Mouse (Mus musculus) frontal cortex, postnatal 10 days (tissue): ENCODE data around the gene Pmepa1.
A peak's percentile ranks its signal among the peaks of the same experiment; 100 is the strongest.

Experiments
- DNase-seq, 2 experiments: peaks; one replicate each; pipeline ENCODE4 v3.0.0; 2022; ENCODE audit warnings: low spot score in 2 of 2, mixed read lengths in 1 of 2

Gene Pmepa1

DNA sequence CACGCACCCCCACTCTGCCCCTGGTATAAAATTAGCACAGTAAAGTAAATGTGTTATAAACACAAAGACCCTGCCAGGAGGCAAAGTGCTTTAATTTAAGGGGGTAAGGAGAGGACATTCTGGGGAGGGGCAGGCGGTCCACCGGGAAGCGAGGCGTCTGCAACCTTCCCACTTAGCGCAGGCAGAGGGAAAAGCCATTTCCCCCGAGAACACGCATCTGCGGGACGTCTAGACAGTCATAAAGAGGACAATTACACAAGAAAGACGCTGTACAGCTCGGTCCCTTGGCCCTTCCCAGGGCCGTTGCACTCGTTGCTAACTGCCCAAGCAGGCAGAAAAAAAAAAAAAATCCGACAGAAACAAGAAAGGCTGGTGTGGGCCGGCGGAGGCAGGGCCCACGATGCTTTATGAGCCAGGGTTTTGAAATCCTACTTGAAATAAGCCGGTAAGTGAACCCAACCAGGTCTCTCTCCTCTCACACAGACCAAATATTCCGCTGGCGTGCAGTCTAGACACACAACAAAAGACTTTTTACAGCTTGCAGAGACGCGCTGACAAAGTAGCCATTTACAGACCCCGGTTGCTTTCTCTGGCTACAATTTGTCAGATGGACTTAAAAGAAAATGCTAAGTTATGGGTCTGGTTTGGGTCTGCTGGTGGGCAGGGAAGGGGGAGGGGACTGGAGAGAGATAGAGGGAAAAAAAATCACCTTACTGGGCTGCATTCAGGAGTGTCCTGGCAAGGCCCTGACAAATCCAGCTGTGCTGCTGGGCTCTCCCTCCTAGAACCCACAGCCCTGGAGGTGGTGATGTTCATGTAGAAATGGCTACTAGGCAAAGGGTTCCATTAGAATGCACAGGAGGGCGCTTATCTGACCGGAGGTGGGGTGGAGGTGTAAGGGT lies 22.3 kb downstream of the Pmepa1 start:
- DNase-seq, result no peak

DNA sequence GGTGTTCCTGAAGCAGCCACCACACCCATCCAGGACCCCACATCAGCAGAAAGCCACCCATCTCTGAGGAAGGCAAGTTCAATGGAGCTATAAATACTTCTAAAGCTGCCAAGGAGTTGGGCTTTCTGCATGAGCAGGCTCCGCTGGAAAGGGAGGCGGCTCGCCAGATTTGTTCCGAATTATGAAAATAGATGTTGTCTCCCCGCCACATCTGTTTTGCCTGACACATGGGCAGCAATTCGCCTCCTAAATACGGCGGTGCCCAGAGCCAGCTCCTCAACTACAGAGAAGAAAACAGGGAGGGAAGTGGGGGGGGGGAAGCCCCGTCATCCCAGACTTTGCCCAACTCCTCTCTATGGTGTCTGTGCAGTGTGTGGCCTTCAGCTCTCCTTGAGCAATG lies 24.7 kb downstream of the Pmepa1 start:
- no peak for DNase-seq

DNA sequence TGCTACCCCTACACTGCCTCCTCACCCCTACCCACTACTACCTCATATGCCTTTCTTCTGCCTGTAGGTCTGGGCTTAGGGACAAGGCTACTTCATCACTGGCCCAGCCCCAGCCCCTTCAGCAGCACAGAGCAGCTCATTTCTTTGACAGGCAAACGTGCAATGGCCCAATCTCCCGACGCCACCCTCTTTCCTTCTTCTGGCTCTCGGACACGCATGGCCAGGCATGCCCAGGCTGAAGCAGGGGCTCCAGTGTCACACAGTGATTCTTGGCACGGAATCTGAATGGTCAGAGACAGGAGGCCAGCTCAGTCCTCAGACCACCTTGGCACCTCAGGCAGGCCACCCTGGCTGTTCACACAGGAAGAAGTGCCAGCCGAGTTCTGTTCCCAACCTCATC lies 25.2 kb downstream of the Pmepa1 start:
- DNase-seq, result no peak

DNA sequence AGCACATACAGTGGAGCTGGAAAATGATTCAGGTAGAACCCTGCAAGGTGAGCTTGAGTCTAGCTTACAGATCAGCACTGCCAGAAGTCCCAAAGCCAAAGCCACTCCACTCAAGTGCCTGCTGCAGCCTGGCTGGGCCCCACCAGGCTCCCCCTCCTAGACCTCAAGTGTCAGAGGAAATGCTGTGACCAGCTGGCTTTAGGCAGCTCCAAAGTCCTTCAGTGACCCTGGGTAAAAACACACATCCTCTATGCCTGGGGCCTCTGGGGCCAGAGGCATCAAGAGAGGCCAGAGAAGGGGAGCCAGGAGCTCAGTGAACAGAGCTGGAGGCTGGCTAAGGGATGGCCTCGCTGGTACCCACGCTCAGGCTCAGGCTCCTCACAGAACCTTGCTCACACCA lies 25.9 kb downstream of the Pmepa1 start:
- DNase-seq, result no peak

- DNase-seq, result no peak
These were observed 26.4 kb downstream of the Pmepa1 start for GRCm38 (mm10) chr2:173249965-173250364.

- no peak for DNase-seq
These were observed 26.9 kb downstream of the Pmepa1 start for GRCm38 (mm10) chr2:173249386-173249785.

- DNase-seq, result no peak
These were observed 27.5 kb downstream of the Pmepa1 start for GRCm38 (mm10) chr2:173248822-173249221.

GRCm38 (mm10) chr2:173247911-173248310 lies 28.4 kb downstream of the Pmepa1 start:
- DNase-seq, result no peak

- no peak for DNase-seq
These were observed 29.1 kb downstream of the Pmepa1 start for GRCm38 (mm10) chr2:173247197-173247596.

DNA sequence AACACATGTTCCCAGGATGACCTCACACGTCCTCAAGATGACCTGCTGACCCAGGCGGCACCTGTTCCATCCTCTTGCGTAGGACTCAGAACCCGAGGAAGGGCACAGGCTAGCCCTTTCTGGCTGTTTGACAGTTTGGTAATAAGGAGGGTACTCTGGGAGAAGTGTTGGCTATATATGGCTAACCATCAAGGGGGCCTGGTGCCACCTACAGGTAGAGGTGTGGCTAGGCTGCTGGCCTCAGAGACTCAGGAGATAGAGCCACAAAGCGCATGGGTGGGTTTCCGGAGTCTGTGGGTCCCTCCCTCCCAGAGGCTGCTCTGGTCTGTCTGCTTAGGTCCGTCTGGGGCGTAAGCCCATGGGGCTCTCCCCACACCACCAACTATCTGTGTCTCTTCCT lies 29.6 kb downstream of the Pmepa1 start:
- DNase-seq, result no peak

GRCm38 (mm10) chr2:173245258-173245657 lies 31.1 kb downstream of the Pmepa1 start:
- no peak for DNase-seq

GRCm38 (mm10) chr2:173244108-173244507 lies 32.2 kb downstream of the Pmepa1 start:
- no peak for DNase-seq

DNA sequence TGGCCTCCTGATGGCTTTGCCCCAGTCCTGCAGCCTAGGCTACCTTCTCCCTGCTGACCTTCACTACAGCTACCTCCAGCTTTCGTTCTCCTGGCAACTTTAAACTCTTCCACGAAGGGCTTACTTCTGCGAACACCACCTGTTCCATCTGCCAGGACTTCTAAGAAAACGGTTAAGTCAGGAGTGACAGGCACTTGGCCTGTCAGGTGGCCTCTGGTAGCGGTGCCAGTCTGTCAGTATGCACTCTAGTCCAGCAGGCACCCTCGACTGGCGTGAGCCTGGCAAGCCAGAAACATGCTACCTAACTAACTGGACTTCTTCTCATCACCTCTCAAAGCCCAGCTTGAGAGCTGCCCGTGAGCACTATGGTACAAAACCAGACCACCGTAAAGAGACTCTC lies 32.7 kb downstream of the Pmepa1 start:
- no peak for DNase-seq

- no peak for DNase-seq
These were observed 33.5 kb downstream of the Pmepa1 start for GRCm38 (mm10) chr2:173242874-173243273.

GRCm38 (mm10) chr2:173240738-173241137 lies 35.6 kb downstream of the Pmepa1 start:
- DNase-seq, result no peak

GRCm38 (mm10) chr2:173238522-173238921 lies 37.8 kb downstream of the Pmepa1 start:
- DNase-seq, result no peak

DNA sequence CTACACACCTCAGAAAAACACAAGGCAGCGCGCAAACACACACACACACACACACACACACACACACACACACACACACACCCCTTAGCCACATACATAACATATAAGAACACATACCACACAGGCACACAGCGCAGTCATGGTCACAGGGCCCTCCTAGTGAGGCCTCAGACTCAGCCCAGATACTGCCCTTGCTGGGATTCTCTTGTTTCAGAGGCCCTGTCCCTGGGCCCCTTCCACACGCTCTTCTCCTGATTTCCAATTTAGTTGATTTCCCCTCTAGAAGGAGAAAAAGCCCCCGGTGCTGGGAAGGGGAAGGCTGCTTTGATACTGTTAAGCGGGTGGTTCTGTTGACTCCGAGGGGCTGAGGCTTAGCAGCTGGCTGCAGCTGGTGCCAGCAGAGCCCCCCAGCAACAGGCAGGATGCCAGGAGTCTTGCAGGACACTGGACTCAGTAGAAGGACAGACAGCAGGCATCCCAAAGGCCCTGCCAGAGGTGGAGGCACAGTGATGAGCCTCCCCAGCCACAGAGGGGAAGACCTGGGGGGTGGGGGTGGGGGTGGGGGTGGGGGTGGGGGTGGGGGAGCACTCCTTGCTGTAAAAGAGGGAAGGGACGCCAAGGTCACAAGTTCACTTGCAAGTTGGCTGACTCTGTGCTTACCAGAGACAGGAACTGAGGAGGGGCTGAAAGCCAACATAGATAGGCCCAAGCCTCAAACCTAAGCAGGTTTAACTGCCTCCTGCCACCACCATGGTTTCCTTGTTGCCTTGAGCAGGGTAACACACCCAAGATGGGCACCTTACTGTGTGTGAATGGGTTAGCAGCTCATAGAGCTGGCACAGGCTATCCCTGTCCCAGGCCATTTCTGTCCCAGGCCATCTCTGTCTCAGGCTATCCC lies 40.6 kb downstream of the Pmepa1 start:
- DNase-seq, result no peak

- DNase-seq, result no peak
These were observed 43.6 kb downstream of the Pmepa1 start for GRCm38 (mm10) chr2:173232766-173233099.

DNA sequence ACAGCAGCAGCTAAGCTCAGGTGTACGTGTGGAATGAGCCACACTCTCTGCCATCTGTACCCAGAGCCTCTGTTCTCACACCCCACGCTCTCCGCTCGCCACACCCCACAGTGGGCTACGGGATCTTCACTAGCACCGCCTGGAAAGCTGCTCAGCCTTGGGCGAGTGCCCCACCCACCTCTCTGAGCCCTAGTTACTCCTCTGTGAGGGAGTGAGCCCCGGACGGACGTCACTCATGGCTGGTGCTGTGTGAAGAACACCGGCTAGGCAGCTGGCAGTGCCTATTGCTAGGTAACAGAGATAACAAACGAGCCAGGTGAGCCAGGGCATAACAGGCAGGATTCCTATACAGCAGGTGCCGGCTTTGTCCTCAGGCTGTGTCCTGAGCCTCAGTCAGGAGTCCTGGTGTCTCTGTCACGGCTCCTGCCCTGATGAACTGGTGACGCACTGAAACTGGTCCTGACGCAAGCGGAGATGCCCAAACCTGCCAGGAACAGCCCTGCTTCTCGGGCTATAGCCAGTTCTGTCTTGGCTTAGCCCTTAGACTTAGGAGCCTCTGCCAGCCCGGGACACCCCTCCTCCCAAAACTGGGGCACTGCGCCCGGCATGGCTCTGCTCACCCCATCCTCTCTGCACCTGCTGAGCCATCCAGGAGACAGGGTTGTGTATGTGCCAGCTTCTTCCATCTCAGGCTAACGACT lies 44.1 kb downstream of the Pmepa1 start:
- DNase-seq, result no peak

DNA sequence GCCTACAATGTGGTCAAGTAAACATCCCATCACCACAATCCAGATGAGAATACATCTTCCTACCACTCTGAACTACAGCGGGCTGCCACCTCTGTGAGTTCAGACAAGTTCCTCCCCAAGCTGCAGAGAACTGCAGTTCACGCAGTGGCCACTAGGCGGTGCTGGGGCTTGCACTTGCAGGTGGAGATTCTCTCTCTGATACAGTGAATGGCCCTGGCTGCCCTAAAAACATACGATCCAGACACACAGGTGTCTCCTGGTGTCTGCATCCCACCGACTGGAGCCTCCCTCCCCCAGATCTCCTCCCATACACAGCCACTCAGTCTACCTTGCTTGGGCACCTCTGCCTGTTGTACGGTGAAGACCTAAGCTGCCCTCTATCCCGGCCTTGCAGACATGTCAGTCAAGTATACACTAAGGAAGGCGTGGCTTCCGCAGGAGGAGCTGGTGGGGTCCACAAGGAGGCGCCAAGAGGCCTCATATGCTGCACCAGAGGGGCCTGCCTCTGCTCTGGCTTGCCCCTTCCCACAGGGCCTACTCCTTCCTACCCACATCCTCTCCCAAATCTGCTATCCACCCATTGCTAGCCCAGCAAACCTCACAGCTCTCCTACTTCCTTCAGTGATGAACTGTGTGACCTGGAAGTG lies 46.6 kb downstream of the Pmepa1 start:
- peak; percentile 72 to 89 for DNase-seq

DNA sequence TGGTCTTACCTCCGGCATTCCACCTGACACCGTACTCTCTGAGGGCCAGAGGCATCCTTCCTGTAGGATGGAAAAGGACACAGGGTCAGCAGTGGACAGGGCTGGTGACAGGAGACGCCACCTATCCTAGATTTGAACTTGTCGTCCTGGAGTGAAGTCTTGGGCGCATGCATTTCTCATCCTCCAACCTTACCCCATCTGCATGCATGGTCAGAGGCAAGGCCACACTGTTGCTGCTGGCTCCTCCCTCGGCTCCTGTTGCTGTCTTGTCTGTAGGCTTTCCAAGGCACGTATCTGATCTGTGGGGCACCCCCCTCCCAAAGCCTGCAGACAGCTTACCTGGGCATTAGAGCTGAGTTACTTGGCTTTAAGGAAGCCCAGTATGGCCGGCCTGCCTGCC lies 47.8 kb downstream of the Pmepa1 start:
- DNase-seq, result no peak

DNA sequence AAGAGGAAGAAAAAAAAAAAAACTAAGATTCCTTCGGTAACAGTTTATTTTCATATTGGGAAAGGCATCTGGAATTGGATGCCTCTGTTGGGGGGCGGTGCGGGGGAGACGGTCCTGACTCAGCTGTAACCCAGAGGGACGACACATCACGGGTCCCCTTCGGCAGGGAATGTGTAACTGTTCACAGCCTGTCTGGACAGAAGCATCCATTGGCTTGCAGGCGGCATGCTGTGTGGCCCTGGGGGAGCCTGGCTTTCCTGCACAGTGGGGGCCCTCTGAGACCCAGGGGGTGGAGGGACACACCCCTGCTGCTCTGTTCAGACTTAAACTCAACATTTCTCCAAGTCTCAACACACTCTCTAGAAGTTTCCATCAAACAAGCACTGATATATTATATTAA lies 49.5 kb downstream of the Pmepa1 start:
- DNase-seq, result no peak
